Mouse (Mus musculus) erythroblast, embryonic 14.5 days (primary cell): ENCODE data around the gene Tnfrsf11a.

Source experiments
- GATA1 ChIP-seq: IDR thresholded peaks from 2 replicates; pipeline ENCODE4 v1.6.1; 2012; ENCODE audit warnings: low read length, inconsistent platforms, mixed read lengths
- TAL1 ChIP-seq: IDR thresholded peaks from 3 replicates; pipeline ENCODE4 v1.6.1; 2012; ENCODE audit warnings: low read length, inconsistent platforms, mixed read lengths

GRCm38 (mm10) chr1:105848806-105849205 lies 68.3 kb downstream of the Tnfrsf11a start:
- TF ChIP-seq TAL1 = no peak
- TF ChIP-seq GATA1 = no peak
